Mouse (Mus musculus) left cerebral cortex, adult 18-20 months (tissue): ENCODE results near the gene Sctr. TPM values are rescaled to one million over a fixed set of nuclear protein-coding genes. Genes with fewer than 3 reads are reported as not detected.

Experiments
- DNase-seq, 2 experiments: peaks; one replicate each; pipeline ENCODE4 v3.0.0; 2021 to 2022; ENCODE audit warnings: low spot score in 2 of 2, mixed read lengths in 1 of 2
- total RNA-seq, 2 experiments: library from RNA; stranded (reverse); gene quantifications; 2 replicates each; pipeline ENCODE4 v1.2.3; 2021

Sctr gene
- total RNA-seq, 2 experiments from 2014 or later: 0.42 TPM; not detected in 1

DNA sequence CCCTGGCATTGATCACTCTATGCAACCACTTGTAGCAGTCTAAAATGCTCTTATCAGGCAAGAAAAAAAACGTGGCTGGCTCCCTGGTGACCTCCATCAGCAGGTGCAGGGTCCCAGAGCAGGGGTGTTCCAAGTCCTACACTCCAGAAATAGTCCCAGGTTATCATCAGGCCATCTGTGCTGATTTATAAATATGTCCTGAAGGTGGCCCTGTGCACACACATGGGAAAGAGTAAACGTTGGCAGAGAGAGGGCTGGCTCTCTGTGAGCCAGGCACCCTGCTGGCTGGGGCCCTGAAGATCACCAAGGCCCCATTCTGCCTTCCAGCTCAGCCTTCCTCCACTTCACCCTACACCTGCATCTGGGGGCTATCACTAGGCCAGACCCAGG is 18.4 kb downstream of the Sctr start:
- DNase-seq: no peak

DNA sequence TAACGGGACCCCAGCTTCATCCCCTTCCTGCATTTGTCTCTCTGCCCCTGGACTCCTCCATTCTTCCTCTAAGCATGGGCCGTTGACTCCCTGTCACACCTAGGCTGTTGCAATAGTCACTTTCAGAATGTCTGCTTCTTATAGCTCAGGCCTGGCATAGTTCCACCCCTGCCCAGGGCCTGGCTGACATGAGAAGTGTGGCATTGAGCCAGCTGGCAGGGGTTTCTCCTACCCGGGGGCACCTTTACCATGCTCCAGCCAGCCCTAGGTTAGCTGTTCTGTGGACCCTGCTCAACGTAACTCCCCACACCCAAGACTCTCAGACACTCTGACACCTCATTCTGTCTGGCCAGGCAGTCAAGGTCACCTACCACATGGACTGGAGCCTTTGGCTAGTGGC is 21.0 kb downstream of the Sctr start:
- DNase-seq: no peak

DNA sequence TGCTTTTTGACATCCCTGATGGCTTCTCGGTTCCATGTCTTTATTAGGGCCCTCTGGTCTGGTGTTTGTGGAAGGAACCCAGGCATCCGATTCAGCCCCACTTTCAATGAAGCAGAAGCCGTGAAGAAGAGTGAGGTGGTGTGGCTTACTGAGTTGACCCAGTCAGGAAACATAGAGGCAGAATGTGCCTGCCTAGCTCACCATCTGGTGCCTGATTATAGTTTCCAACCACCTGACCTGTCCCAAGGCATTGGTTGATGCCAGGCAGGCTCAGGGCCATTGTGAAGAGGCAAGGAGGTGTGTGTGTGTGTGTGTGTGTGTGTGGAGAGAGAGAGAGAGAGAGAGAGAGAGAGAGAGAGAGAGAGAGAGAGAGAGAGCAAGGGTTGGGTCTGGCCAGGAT is 23.8 kb downstream of the Sctr start:
- DNase-seq: no peak

DNA sequence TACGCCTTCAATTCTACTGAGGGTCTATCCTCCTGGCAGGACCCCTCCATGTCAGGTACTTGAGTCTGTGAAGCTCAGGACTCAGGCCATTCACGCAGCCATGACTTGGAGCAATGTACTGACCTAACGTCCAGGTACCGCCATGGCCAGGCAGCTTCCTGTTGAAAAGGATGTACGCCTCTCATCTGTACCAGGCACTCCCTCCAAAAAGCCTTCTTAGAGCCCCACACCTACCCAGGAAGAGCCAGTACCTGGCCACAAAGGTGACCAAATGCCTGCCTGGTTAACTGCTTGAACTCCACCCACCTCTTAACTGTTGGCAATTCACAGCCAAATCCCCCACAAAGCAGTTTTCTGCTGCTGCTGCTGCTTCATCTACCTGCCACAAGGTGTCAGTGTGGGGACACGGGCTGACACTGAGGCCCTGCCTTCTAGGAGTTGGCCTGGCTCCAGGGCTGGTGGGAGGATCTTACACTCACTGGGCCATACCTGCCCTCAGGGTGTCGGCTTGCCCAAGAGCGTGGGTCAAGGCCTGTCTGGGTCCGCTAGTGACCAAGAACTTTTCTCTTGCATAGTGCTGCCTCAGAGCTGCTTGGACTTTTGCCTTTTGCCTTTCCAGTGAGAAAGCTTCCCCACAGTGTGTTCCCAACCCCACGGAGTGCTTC is 26.2 kb downstream of the Sctr start:
- peak; percentile 68 to 71 for DNase-seq

DNA sequence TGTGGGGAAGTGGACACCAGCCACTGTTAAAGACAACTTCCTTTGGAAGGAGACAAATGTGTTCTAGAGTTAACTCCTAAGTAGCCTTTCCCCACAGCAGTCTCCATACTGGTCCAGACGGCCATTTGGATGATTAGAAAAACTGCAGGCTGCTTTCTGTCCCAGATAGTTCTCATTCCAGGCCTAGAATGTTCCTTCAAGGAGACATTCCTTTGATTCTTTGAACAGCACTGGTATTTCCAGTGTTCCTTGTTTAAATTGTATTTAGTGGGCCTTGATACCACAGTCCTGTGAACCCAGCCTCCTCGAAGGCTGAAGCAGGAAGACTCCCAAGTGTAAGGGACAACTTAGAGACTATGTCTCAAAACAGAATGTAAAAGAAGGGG is 26.8 kb downstream of the Sctr start:
- no peak for DNase-seq

DNA sequence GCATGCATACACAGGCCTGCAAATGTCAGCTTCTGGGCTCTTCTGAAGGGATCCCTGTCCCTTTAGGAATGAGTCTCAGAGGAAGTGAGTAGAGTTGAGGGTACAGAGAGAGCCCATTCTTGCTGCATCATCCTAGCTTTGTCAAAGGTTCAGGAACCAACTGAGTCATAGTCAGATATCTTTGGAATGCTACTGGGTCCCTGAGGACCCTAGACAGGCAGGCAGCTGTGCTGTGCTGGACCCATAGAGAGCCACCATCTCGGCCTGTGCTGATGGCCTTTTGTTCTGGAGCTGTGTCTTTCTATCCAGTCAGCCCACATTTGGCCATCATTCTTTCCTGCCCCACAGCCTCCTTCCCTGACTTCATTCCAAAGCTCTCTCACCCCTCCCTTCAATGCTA is 28.1 kb downstream of the Sctr start:
- no peak for DNase-seq

DNA sequence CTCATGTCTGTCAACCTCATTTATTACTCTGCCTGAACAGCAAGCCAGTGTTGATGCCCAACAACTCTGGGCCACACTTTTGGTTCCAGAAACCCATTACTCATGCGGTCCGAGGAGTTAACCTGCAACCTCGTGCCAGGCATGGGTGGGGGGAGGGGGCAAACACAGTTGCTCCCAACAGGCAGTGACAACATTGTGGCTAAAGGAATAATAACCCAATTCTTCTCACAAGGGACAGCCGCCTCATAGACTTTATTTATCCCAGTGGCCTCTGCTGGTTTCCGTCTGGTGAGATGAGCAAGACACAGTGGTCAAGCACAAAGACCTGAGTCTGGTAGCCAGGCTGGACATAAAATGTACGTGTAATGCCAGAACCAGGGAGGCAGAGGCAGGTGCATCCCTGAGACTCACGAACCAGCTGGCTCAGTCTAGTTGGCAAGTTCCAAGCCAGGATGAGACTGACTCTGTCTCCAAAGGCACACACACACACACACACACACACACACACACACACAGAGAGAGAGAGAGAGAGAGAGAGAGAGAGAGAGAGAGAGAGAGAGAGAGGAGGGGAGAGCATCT is 28.9 kb downstream of the Sctr start:
- no peak for DNase-seq

- no peak for DNase-seq
These were observed 30.5 kb downstream of the Sctr start for GRCm38 (mm10) chr1:120037021-120037683.

- DNase-seq: no peak
These were observed 31.9 kb downstream of the Sctr start for GRCm38 (mm10) chr1:120038594-120038993.

GRCm38 (mm10) chr1:120042421-120042820 is 35.7 kb downstream of the Sctr start:
- DNase-seq: no peak

DNA sequence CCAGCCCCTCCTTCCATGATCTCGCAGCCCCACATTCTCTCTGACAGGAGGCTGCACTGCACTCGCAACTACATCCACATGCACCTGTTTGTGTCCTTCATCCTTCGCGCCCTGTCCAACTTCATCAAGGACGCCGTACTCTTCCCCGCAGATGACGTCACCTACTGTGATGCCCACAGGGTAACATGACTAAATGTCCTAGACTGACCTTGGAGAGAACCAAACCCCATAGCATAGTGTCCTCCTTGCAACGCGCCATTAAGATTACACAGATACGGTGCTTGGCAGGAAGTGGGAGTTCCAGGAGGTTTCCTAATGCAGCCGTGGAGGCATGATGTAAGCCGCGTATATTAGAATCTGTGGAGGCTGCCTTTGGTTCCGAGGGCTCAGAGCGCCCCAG is 37.9 kb downstream of the Sctr start:
- no peak for DNase-seq

GRCm38 (mm10) chr1:120047325-120047724 is 40.6 kb downstream of the Sctr start:
- no peak for DNase-seq

GRCm38 (mm10) chr1:120051070-120051469 is 44.4 kb downstream of the Sctr start:
- DNase-seq: no peak

GRCm38 (mm10) chr1:120054997-120055396 is 48.3 kb downstream of the Sctr start:
- no peak for DNase-seq

DNA sequence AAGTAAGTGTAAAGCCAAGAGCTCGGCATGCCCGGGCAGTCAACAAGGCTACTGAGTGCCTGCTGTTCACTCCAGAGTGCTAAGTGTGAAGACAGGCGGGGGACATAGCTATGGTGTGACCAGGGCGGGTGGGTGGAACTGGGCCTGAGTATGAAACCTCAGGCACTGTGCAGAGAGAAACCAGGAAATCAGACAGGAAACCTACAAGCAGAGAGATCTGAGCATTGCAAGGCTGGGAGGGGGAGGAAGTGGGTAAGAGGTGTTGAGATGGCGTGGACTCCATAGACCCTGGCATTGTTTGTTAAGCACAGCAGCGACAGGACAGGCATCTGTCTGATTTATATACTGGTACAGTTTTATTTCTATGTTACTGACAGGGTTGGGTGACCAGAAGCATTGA is 48.8 kb downstream of the Sctr start:
- no peak for DNase-seq

- DNase-seq: no peak
These were observed 49.5 kb downstream of the Sctr start for GRCm38 (mm10) chr1:120056236-120056635.

DNA sequence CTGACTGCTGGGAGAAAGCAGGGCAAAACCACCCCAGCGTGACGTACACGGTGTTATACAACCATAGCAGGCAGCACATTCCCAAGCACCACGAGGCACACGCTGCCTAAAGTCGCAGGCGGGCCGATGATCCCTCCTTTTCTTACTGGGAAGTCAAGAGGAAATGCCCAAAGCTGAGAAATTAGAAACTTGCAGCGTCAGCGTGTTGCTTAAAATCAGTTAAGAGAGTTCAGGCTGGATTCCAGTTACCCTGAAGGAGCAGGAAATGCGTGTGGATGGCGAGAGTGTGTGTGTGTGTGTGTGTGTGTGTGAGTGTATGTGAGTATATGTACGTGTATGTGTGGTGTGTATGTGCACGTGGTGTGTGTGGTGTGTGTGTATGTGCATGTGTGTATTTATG is 50.4 kb downstream of the Sctr start:
- DNase-seq: peak in 1 of 2 experiments; percentile 39

DNA sequence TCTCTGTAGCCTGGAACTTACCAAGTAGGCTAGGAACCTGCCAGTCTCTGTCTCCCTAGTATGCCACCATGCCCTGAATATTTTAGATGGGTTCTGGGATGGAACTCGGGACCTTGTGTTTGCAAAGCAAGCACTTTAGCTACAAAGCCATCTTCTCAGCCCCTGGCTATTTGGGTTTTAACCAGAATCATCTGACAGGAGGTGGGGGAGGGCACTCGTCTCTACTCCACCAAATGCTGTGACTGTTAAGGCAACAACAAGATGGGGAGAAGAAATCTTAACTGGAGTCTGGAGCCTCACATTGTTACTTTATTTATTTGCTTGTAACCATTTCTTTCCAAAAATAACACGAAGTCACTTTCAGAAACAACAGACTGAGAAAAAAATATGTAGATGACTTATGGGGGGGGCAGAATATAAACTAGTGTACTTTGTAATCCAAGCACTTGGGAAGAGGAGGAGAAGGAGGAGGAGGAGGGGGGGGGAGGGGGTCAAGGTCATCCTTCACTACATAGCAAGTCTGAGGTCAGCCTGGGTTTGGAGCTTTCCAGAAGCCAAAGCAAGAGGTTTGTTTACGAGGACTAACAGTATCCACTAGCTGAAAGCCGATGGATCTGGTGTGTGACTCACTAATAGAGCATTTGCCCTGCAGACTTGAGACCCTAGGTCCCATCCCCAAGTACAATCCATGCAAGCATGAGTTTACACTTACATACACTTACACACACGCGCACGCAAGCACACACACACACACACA is 51.2 kb downstream of the Sctr start:
- no peak for DNase-seq

DNA sequence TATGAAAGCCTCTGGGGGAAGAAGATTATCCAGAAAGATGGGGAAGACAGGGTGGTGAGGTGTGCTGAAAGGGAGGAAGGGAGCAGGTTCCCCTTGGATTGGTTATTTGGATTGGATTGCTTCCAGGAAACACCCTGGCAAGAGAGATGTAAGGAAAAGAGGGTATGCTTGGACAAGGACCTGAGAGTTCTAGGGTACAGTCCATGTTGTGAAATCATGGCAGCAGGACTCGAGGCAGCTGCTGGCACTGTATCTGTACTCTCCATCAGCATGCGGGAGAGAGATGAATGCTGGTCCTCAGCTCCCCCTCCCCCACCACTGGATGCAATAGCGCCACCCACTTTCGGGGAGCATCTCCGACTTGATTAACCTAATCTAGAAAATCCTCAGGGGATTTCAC is 54.0 kb downstream of the Sctr start:
- DNase-seq: no peak

- no peak for DNase-seq
These were observed 55.5 kb downstream of the Sctr start for GRCm38 (mm10) chr1:120062231-120062630.

GRCm38 (mm10) chr1:120064036-120064682 is 57.5 kb downstream of the Sctr start:
- DNase-seq: no peak

DNA sequence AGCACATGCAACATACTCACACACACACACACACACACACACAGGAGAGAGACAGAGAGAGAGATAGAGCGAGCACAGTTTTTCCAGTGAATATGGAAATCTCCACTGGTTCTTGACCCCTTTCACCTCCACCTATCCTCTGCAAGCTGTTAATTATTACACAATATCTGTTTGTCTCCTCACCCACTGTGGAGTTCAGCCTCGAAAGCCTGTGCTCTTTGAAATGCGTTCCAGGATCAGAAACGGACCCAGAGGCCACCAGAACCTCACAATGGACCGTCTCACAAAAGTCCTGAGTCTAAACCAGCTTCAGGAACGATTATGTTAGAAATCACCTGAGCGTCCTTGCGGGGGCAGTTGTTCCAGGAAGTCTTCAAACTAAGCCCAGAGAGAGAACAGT is 59.5 kb downstream of the Sctr start:
- DNase-seq: no peak
